Mouse (Mus musculus): ENCODE results near the gene Gm12355.

Gm12355 gene

DNA sequence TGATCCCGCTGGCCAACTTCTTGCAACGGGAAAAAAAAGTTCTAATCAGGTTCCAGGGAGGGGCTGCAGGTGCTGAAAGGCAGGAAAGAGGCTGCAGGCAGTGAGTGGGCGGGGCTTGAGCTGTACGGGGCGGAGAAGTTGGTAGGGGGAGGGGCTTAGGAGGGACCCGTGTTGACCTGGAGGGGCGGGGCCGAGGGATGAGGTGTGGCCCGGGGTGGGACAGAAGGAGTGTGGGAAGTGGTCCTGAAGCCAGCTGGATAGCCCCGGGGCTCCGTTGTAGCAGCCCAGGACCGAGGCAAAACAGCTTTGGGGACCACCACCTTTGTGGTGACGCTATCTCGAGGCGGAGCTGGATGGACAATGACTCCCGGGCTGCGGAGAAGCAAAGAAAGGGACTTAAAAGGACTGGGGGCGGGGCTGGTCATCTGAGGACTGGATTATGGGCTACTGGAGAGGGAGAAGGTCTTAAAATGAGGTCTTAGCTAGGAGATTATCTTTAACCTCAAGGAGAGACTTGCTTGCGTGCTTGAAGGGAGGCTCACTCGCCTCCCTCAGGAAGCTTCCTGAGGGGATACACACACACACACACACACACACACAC is 23.3 kb downstream of the Gm12355 start:
- no peak for DNase-seq

DNA sequence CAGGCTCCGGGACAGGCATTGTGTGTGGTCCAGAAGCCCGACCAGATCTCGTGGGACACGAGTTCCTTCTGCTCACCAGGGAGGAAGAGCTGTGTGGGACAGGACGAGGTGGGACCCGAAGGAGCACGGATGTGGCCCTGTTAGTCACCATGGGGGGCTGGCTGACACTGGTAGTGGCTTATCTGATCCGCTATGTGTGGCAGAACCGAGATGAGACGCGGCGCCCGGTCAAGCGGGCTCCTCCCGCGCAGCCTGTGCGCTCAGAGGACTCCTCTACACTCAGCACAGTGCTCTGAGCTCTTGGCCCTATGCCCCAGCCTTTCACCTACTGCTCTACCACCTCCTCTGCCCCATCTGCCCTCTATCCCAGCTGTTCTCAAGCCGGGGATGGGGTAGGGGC is 26.2 kb downstream of the Gm12355 start:
- DNase-seq, result no peak

DNA sequence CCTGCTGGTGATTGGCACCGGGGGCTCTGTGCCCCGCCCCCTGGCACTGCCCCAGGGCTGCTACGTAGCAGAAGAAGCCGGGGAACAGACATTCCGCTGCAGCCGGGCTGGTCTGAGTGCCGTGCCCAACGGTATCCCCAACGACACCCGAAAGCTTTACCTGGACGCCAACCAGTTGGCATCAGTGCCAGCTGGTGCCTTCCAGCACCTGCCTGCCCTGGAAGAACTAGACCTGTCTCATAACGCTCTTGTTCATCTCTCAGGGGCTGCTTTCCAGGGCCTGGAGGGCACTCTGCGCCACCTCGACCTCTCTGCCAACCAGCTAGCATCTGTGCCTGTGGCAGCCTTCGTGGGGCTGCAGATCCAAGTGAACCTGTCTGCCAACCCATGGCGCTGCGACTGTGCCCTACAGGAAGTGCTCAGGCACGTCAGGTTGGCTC is 26.6 kb downstream of the Gm12355 start:
- DNase-seq, result no peak

DNA sequence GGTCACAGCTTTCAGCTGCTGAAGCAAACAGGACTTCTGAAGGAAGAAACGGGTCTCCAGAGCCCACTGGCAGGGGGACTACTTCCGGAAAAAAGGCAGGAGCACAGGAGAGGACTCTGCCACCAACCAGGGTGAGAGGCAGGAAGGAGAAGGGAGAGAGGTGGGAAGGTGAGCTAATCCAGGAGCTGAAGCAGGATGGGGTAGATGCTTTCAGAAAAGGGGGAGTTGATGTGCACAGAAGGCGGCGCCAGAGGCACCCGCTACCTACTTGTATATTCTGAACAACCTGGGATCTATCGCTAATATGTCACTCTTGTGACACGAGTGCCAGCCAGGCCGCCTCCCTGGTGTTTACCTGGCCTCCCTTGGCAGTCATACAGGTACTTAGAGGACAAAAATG is 27.5 kb downstream of the Gm12355 start, which contains the start of gene Lrrc3c:
Gene Lrrc3c (plus strand): TSS at position 301 of the 400 bp plus-strand sequence.
- DNase-seq, result no peak

DNA sequence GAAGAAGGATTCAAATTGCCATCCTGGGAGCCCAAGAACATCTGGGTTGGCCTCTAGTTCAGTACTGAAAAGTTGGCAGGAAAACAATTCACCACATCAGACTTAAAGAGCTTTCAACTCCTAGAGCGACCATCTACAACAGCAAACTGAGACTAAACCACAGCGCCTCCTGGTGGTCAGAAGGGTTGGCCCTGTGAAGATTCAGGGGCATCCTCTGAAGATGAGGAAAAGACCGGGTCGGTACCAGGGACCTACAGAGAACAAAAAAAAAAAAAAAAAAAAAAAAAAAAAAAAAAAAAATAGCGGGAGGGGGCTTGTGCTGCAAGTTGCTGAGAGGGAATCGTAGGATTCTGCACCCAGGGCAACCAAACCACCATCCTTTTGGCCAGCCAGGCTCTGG is 28.1 kb downstream of the Gm12355 start:
- peak; percentile 45 to 62 for DNase-seq

DNA sequence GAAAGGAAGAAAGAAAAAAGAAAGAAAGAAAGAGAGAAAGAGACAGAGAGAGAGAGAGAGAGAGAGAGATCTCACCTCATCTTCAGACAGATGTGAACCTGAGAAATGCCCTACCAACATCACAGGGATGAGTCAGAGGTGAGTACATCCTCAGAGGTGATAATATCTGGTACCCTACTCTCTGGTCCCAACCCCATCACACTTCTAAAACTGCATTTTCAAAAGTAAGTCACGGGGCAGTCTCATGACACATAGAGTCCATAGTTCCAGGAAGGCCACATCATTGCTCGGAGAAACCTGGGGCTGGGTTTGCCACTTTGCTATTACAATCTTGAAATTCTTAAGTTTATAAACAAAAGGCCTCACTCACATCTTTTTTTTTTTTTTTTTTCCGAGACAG is 29.5 kb downstream of the Gm12355 start:
- no peak for DNase-seq

DNA sequence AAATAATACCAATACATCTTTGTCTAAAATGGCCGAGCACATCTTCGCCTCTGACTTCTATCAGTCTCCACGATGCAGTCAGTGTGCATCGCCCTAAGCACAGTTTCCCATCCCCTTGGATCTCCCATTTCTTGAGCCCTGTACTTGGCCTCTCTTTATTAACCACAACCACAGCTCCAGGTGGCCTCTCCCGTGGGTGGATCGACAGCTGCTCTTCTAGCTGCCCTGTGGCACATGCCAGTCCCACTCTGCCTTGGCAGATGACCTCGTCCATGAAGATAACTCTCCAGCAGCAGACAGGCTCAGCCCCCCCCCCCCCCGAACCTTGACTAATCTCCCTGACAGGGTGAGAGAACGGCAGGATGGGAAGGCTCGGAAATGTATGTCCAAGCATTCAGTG is 30.0 kb downstream of the Gm12355 start:
- no peak for DNase-seq

DNA sequence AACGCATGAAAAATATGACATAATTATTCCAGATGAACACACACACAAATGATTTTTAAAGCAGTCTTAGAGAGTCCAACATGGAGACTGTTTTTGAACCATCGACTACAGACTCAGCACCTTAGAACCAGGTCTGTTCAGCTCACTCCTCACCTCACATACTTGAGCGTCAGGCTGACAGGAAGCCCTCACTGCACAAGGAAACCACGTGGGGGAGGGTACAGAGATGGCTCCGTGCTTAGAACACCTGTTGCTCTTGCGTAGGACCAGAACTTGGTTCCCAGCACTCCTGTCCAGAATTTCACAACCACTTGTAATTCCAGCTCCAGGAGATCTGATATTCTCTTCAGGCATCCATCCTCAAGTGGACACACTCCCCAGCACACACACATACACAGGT is 30.4 kb downstream of the Gm12355 start:
- no peak for DNase-seq

DNA sequence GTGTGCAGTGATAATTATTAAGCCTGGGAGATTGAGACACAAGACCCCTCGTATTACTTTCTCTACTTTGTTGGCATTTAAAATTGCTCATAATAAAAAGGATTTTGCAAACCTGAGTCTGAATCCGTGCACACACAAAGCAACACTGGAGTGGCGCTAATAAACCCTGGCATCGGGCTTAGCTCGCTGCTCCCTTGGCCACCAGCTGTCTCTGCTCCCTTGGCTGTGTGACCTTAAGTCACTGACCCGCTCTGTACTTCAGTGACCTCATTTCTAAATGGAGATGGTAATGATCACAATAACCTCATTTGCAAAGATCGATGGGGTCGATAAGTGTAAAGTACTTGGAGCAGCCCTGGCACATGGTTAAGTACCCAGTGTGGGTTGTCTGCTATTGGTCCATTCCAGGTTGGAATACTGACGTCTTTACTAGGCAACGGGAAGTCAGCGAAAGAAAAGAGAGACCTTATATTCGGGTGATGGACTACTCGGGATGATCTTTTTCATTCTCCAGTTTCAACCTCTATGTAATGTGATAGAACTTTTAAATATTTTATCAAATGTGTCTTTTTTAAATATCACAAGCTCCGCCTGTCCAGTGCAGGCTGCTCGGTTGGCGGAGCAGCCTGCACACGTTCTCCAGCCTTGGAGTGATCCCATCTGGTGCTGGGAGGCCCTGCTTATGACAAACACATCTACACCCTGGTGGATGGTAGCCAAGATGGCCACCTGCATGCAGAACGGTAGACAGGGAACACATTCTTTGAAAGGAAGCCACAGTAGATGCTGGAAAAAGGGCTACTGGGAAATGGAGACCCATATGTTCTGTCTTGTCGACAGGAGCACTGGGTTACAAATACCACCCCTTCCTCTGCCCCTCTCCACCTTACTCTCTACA is 34.7 kb downstream of the Gm12355 start:
- DNase-seq, result no peak

DNA sequence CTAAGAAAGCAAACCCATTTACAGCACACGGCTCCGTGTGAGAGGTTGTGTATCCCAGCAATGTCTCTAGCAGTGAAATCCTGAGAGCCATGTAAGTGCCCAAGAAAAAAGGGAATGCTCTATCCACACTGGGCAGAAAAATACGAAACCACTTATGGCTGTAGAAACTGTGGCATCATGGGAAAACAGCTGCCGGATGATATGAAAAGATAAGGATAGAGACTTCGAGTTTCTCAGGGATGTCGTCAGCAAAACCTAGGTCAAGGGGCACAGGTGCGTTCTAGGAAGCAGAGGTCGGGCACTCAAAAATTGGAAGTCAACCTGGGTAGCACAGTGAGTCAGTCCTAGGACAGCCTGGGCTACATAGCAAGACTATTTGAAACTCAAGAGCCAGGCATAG is 36.2 kb downstream of the Gm12355 start:
- no peak for DNase-seq

DNA sequence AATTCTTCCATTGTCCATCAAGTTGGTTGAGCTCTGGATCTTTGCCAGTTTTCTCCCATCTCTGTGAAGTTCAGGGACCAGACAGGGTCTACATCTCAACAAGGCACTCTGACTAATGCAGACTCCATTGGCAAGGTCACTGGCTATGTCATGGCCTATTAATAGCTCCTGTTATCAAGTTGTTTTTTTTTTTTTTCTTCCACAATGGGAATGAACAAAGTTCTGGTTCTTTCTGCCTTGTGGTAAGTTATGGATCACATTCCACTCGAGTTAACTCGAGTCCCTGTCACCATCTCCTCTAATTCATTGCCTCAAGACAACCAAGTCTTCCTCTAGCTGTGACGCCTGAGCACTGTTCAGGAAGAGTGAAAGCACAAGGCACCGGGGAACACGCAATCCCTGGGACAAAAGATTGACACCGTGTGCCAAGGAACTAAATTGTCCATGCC is 36.6 kb downstream of the Gm12355 start:
- no peak for DNase-seq

DNA sequence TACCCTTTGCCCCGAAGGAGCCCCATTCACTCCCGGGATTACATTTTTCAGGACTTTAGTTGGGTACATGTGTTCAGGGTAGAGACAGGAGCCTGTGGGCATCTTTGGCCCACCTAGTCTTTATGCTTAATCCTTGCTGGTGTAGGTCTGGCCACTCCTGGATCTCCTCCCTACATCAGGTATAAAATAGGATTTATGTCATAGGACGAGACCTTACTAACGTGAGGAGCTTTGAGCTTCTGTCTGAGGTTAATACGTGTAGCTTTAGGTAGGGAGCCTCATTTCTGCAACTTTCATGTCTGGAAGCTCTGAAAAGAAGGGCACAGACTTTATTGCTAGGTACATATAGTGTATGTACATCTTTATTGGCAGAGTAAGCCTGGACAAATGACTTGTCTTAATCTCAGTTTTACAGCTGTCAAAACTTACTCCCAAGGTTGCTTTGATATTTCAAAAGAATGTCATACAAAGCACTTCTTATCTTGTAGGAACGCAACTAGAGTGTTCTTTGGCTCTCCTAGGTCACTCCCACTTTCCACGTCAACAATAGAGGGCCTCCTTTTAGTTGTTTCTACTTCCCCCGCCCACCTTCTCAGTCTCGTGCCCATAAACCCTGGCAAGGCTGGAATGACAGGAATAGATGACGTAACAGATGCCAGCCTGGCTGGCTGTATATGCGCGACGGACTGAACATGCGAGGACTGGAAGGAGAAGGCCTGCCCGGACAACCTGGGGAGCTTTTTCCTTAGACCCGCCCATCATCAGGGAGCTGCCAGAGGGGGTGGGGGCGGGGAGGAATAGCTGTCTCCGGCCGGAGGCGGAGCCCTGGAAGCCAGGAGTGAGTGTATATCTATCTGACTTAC is 37.5 kb downstream of the Gm12355 start:
- peak in 1 of 2 experiments; percentile 52 for DNase-seq

DNA sequence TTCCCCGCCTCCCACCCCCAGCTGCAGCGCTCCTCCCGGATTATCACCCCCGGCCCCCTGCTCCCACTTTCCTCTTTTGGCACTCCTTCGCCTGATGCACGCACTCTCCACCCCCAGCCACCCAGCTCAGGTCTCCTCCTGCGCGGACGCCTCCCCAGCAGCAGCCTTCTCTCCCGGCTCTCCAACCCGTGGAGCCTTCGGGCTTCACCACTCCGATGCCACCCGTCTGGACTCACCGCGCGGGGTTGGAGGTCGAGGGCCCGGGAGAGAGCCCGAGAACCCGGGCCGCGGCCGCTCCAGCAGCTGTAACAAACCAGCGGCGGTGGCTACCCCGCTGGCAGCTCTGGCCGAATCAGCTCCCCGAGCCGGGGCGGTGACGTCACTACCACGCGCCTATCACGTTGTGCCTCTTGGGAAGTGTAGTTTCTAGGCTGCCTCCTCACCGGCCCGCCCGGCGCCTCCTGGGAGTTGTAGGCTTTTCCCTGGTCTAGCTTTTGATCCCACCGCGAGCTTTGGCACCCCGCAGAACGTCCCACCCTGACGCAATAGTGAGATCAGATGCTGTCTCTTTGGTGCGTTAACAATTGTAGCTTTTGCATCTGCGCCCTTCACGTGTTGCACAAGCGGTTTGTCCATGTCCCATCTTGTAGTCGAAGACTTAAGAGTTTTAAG is 38.4 kb downstream of the Gm12355 start, which contains the start of gene Ormdl3:
Gene Ormdl3 (minus strand): TSS at position 477 of the 672 bp plus-strand sequence.
- DNase-seq, result peak; percentile 97

DNA sequence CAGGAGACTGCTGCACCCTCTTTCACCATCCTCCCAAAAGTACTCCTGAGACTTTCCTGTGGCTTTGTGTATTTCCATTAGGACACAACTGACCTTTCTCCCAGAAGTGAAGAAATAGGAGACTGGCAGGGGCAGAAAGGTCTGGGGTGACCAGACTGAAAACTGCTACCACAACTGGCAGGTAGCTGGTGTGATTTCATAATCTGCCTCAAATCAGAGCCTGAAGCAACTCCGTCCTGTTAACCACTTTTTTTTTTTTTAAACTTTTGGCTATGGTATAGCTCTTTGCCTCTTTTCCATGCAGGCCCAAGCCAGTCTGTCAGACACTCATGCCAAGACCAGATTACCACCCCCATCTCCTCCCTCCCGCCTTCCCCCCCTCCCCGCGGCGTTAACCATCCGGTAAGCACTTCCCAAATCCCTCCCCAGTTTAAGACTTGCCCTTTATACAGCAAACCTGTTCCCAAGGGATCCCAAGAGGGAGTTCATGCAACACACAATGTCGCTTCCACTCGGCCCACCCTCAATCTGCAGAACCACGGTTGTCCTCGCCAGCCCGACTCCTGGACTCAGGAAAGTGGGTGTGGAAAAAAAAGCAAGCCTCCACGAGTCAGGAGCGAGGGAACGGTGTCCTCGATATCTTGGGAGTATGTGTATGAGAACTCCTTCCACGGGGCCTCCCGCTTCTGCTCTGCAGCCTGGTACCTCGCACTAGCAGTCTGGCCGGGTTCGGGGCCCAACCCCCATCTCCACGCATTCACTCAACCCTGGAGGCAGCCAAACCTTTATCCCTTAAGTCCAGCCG is 39.2 kb downstream of the Gm12355 start:
- DNase-seq, result peak in 1 of 2 experiments; percentile 31

DNA sequence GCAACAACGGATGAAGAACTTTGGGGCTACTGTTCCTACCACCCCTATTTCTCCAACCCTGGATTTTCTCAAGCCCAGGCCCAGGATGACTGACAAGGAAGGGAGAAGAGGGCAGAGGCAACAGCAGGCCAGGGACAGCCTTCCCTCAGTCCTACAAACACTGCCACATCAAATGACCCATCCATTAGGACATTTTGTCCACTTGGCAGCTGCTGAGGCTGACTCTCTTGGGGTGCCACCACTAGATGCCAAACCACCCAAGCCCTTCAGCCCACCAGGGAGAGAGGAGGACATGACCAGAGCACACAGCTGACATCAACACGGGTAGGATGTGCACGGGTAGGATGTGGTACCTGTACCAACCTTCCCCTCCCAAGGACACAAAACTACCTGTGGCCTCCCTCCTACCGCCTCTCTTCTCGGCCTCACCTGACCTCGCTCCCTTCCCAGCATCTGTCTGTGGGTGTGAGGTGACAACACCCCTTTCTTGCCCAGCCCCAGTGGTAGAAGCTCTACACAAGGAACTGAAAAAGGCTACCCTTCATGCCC is 40.8 kb downstream of the Gm12355 start:
- DNase-seq, result no peak

DNA sequence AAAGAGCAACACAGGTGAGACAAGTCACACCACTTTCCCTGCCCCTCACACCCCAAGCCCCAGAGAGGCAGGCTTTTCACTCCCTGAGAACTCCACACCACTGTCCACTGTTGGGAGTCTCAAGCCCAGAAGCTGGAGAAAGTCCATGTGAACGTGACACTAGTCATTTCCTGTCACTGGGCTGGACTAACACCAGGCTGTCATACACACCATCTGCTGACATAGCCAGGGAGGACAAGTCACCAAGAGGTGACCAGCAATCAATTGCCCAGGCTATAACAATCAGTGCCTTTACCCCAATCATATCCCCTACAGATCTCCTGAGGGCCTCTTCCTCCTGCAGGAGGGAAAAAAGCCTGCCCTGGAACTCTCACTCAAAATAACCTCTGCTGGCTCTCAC is 41.3 kb downstream of the Gm12355 start:
- DNase-seq, result no peak

DNA sequence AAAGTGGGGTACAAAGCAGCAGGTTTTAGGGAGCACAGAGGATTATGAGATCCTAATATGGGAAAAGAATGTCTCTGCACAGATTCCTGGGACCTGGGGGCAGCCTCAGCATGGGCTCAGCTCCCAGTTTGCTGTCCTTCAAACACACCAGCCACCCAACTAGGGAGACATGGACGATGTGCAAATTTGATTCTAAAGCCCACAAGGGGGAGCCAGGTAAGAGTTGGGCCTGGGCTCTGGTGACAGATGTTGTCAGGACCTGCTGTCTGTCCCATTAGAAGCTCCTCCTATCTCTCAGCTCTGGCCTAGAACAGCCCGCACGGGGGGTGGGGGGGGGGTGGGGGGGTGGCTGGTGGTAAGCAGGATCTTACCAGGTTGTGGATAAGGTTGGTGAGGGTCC is 41.9 kb downstream of the Gm12355 start:
- no peak for DNase-seq

DNA sequence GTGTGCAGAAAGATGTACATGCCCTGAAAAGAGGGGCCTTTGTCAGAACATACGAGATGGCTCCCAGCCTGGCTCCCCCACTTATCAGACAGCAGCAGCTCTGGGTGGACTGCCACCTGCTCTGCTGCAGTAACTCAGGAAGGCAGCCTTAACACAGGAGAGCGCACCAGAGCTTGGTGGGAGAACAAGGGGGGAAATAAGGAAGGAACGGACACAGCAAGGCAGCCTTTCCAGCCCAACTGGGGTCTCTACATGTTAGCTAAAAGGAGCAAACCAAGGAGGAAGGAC is 42.3 kb downstream of the Gm12355 start:
- no peak for DNase-seq

DNA sequence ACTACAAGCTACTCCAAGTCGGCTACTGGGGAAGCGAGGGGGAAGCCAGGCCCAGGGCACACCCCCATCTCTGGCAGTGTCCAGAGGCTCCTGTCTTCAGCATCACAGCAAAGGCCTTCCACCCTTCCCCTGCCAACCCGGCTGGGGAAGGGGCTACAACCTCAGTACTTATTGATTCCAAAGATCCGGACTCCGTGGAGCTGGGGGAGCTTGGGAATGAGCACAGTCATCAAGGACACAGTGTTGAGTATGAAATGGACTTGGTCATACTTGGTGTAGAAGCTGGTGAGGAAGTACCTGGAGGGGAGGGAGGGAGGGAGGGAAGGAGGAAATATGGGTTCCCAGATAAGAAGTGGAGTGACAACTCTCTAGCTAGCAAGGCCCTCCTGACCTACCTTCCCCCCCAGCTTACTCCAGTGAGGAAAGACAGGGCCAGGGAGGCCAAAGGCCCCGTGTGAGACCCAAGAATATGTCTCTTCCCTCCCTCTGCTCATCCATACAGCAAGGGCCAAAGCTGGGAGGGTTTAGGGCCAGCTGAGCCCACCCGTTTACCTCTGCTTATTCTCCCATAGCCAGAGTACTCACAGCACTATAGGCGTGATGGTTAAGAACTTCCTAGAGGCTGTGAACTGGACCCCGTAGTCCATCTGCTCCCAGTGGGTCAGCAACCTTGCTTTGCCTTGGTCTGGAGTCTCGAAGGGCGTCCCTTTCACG is 42.8 kb downstream of the Gm12355 start:
- no peak for DNase-seq

DNA sequence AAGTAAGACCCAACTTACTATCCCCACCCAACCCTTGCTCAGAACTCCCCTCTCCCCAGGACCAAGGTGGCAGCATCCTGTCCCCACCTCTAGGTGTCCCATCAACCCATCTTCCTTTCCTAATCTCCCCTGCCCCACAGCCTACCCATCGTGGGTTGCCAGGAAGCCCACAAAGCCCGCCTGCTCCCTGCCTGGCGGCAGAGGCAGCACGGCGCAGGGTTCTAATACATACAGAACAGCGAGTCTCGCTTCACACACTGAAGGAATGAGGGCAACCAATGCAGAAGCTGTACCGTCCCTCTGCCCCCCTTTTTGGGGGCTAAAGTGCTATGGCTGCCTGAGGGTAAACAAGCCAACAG is 43.5 kb downstream of the Gm12355 start:
- no peak for DNase-seq
